Mouse (Mus musculus) left cerebral cortex, postnatal 14 days (tissue): ENCODE data around the gene Siva1. TPM values are rescaled to one million over a fixed set of nuclear protein-coding genes. Genes with fewer than 3 reads are reported as not detected.

ENCODE experiments used
- DNase-seq, 2 experiments: peaks; one replicate each; pipeline ENCODE4 v3.0.0; 2021 to 2022; ENCODE audit warnings: low spot score in 2 of 2, mixed read lengths in 1 of 2
- intact Hi-C: fragments of 180-260 bp; cut with DNase I; formaldehyde crosslinking; loops from one replicate; pipeline ENCODE4 v1.15.1; 2025
- total RNA-seq, 2 experiments: library from RNA; stranded (reverse); gene quantifications; 2 replicates each; pipeline ENCODE4 v1.2.3; 2021

The Siva1 gene
- total RNA-seq, 2 experiments from 2014 or later: 14.5 to 16.8 TPM

DNA sequence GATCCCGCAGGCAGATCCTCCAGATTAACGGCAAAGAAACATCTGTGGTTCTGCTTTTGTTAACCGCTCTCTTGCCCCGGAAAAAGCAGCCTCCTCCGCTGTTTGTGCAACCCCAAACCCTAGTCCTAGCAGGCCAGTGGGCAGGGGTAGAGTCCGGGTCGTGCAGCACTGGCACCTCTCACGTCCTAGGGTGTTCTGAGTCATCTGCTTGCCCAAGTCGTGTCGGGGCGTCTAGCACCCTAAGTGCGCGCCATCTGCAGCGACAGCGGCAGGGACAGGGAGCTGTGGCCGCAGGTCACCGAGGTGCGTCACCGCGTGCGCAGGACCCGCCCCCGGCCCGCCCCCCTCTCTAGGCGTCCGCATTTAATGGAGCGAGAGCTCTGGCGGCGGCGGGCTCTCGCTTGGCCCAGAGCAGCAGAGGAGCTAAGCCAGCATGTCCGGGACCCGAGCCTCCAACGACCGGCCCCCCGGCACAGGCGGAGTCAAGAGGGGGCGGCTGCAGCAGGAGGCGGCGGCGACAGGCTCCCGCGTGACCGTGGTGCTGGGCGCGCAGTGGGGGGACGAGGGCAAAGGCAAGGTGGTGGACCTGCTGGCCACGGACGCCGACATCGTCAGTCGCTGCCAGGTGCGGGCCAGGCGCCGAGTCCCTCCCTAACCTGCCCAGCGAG, 24.7 kb upstream of the Siva1 start, which contains the start of gene Adssl1:
Adssl1 (plus strand) TSS at position 360 of the 668 bp plus-strand sequence.
- intact Hi-C loops: loop anchor here (5.0 kb wide), 1 partner anchor 68 kb away; no protein-coding TSS in a partner anchor
- DNase-seq: peak in 1 of 2 experiments; percentile 41

- no peak for DNase-seq
- intact Hi-C loops: loop anchor here (5.0 kb wide), 1 partner anchor 68 kb away; no protein-coding TSS in a partner anchor
Measured at GRCm38 (mm10) chr12:112620354-112621061, 24.0 kb upstream of the Siva1 start.

DNA sequence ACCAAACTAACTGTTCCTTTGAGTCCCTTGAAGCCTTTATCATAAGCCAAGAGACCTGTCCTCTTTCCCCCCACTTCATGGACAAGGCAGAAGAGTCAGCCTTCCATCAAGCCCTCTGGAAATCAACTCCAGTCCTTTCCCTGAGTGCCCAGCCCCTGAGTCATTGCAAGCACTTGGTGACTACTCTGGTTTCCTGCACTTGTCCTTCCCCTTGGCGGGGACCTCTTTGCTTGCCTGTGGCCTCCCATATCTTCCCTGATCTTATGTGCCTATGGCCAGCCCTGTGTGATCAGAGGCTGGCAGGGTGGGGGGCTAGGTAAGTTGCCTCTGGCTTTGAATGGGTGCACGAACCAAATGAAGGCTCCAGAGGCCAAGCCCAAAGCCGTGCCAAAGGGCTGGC, 22.6 kb upstream of the Siva1 start:
- intact Hi-C loops: loop anchor here (5.0 kb wide), 1 partner anchor 70 kb away; no protein-coding TSS in a partner anchor
- no peak for DNase-seq

- peak; percentile 64 to 65 for DNase-seq
- intact Hi-C loops: loop anchor here (5.0 kb wide), 1 partner anchor 71 kb away; no protein-coding TSS in a partner anchor
Measured at GRCm38 (mm10) chr12:112623742-112624141, 20.7 kb upstream of the Siva1 start.

GRCm38 (mm10) chr12:112625700-112626099, 18.8 kb upstream of the Siva1 start:
- intact Hi-C loops: no loop called here
- no peak for DNase-seq

DNA sequence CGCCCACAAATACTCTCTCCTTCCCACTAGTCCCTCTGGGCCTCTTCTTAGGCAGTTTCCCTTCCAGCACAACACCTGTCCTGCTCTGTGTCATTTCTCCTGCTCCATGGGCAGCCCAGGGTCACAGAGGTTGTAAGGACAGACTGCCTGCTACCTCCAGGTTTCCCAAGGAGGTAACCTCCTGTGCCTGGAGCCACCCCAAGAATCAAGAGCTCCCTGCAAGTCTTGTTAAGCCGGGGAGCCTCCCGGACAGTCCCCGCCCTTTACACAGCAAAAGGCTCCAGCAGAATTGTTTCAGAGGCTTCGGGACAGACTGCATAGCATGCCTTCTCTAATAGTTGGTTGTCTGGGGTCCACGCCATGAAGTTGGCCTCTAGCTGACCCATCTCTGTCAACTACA, 18.0 kb upstream of the Siva1 start:
- intact Hi-C loops: no loop called here

DNA sequence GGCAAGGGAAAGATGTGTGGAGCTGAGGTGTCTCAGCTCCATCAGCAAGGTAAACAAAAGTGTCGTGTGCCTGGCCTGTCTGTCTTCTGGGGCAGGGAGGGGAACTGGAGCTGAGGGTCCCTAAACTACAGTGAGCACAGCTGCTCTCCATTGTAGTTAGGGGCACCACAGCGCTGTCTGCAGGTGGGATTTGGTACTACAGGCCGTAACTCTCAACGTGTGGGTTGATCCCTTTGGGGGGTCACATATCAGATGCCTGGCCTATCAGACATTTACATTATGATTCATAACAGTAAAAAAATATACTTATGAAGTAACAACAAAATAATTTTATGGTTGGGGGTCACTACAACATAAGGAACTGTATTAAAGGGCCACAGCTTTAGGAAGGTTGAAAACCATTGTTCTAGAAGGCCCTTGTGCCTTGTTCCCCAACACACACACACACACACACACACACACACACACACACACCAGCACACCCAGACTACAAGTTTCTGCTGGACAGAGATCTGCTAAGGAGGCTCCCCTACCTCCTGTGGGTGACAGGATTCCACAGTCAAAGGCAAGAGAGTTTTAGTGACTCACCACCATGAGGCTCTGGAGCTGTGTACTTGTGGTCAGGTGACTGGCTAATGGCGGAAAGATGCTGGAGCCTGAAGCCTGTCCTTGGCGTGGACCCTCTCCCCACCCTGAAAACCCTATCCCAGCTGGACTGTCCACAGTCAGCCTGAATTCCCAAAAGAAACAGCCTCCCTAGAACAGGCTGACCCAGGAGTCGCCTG, 17.2 kb upstream of the Siva1 start:
- intact Hi-C loops: no loop called here
- DNase-seq: no peak

More for the DNA sequence above, 18.0 kb upstream of the Siva1 start:
- DNase-seq: no peak

DNA sequence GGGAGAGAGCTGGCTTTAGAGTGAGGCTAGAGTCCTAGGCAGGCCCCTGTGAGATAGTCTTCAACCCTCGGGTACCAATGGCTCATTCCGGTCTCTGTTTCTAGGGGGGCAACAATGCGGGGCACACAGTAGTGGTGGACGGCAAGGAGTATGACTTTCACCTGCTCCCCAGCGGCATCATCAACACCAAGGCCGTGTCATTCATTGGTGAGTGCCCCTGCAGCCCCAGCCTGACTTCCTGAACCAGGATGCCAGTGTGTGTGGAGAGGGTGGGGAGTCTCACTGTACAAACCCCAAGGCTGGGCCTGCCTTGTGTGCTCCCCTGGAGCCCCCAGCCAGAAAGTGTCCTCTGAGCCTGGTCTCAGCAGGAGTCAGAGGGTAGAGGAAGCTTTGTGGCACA, 16.3 kb upstream of the Siva1 start:
- intact Hi-C loops: no loop called here
- DNase-seq: no peak

DNA sequence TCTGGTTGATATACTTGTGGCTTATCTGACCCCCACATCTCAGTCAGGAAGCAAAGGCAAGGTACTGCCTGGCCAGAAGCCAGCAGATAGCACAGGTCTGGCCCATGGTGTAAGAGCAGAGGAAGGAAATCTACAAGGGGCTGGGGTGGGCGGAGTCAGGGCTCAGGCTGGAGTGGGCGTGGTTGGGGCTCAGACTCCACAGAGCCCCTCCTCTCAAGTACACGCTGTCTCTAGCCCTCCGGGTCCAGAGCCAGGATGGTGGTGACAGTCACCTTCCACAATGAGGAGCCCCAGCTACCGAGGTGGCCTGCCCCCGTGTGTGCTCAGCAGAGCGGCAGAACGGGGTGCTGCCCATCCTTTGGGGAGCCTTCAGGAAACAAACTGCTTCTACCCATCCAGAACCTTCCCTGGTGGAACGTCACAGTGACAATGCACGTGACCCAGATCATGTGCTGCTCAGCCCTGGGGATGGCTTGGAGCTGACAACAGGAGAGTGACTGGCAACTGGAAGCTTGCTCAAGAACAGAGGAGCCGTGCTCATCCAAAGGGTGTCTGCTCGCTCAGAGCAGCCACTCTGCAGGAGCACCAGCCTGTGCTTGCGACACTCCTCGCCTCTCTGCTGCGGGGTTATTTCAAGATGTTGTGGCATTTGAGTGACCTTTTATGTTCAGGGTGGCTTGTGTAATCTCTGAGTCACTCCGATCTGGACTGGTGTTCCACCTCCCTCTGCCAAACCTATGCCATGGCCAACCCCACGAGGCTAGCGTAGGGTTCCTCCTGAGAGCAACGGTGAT, 15.4 kb upstream of the Siva1 start:
- DNase-seq: peak; percentile 34 to 65
- intact Hi-C loops: no loop called here

DNA sequence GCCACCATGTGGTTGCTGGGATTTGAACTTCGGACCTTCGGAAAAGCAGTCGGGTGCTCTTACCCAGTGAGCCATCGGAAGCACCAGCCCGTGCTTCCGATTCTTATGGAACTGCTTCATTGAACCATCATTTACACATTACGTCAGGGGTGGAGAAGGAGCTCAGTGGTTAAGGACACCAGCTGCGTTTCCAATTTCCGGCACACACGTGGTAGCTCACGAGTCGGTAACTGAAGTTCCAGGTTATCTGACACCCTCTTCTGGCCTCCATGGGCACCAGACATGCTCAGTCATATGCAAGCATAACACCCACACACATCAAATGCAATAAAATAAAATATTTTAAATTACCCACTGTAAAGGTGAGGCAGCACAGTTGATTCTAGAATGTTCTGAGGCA, 14.4 kb upstream of the Siva1 start:
- no peak for DNase-seq
- intact Hi-C loops: no loop called here

DNA sequence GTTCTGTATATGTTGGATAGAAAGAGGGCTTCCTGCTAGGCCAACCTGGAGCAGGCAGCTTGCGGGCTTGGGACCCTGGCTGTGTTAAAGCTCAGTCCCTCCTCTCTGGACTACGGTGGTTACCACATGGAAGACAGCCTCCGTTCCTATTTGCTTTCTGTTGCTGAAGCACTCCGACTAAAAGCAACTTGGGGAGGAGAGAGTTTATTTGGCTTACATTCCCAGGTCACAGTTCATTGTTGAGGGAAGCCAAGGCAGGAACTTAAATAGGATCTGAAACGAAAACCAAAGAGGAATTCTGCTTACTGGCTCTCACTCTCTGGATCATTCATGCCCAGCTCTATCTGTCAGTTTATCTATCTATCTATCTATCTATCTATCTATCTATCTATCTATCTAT, 13.7 kb upstream of the Siva1 start:
- intact Hi-C loops: no loop called here

GRCm38 (mm10) chr12:112631472-112631871, 13.0 kb upstream of the Siva1 start:
- no peak for DNase-seq
- intact Hi-C loops: no loop called here

More for the DNA sequence above, 13.7 kb upstream of the Siva1 start:
- no peak for DNase-seq

- no peak for DNase-seq
- intact Hi-C loops: no loop called here
Measured at GRCm38 (mm10) chr12:112632084-112632777, 12.2 kb upstream of the Siva1 start.

DNA sequence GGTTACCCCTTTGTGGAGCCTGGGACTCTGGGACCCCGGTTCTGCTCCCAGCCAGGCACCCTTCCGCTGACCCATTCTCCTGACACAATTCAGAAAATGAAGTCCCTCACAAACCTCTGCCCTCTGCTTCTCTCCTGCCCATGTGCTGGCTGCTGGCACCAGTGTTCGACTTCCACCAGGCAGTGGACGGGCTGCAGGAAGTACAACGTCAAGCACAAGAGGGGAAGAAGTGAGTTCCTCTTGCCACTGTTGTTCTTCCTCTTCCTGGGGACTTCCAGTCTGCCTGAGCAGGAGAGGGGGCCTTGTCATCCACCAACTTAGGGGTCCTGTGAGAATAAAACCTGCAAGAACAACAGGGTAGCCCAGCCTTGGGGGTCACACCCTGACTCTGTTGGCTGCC, 11.6 kb upstream of the Siva1 start:
- intact Hi-C loops: no loop called here
- no peak for DNase-seq

GRCm38 (mm10) chr12:112633686-112634085, 10.8 kb upstream of the Siva1 start:
- no peak for DNase-seq
- intact Hi-C loops: no loop called here

DNA sequence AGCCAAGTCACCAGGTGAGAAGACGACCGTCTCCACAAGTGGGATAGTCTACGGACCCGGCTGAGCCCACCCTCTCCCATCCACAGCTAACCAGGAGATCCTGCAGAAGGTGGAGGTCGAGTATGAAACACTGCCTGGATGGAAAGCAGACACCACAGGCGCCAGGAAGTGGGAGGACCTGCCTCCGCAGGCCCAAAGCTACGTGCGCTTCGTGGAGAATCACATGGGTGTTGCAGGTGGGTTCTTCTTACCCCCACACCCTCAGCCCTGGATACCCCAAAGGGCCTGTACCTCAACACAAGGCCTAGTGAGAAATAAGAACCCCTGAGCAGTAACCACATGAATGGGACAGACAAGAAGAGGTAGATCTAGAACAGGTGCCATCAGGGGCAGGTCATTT, 5.0 kb upstream of the Siva1 start:
- intact Hi-C loops: no loop called here
- DNase-seq: no peak

- DNase-seq: no peak
- intact Hi-C loops: no loop called here
Measured at GRCm38 (mm10) chr12:112643126-112643525, 1.4 kb upstream of the Siva1 start.

DNA sequence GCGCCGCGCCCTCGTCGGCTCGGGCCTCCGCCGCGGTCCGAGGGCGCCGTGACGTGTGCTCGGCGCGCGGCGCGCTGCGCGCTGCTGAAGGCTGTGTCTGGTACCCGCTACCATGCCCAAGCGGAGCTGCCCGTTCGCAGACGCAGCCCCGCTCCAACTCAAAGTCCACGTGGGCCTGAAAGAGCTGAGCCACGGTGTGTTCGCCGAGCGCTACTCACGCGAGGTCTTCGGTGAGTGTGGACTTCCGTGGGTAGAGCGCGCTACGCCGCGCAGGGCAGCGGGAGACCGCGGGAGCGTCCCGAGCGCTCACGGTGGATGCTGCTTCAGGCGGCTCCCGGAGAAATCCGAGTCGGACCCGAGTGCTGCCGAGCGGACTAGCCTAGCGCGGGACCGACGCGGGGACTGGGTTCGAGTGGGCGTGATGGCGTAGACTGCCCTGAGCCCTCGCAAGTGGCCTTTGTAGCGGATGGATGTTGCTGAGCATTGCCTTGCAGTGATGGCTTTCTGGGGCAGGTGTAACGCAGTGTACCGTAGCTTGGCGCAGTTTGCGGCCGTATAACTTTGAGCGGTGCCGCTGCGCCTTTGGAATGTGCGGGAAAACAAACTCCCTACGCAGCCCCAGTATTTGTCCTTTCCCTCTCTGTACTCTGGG, 502 bp downstream of the Siva1 start:
- DNase-seq: no peak
- intact Hi-C loops: no loop called here
